Mouse (Mus musculus) limb, embryonic 15.5 days (tissue): ENCODE data around the gene Farp2. TPM values are rescaled to one million over a fixed set of nuclear protein-coding genes. Genes with fewer than 3 reads are reported as not detected.

Experiments
- polyA plus RNA-seq: library from polyadenylated mRNA; unstranded; fragments of >200 nt; fragmentation: Nextera tagmentation; extraction: Ambion mirVana; gene quantifications from 2 replicates; pipeline ENCODE4 v1.2.1, GENCODE M21; 2015

The Farp2 gene
- polyA plus RNA-seq, 1 experiment from 2014 or later = 7.9 TPM

Other genes with a start within 250 kb of the Farp2 start
- gene Mterf4, start 206.2 kb upstream of the Farp2 start, polyA plus RNA-seq = 28.1 and 28.9 TPM in 2 replicates
- 48.0 and 55.7 TPM in 2 replicates for gene Ppp1r7, start 169.2 kb upstream of the Farp2 start, polyA plus RNA-seq
- gene Pask, start 168.6 kb upstream of the Farp2 start, polyA plus RNA-seq = 12.3 and 13.1 TPM in 2 replicates
- 2.8 and 4.1 TPM in 2 replicates for gene Ano7, start 138.1 kb upstream of the Farp2 start, polyA plus RNA-seq
- 205 and 213 TPM in 2 replicates for gene Hdlbp, start 33.3 kb upstream of the Farp2 start, polyA plus RNA-seq
- 176 and 200 TPM in 2 replicates for gene Stk25, start 146.6 kb downstream of the Farp2 start, polyA plus RNA-seq
- gene Bok, start 173.6 kb downstream of the Farp2 start, polyA plus RNA-seq = 40.5 and 48.4 TPM in 2 replicates
- 74.5 and 74.9 TPM in 2 replicates for gene Atg4b, start 239.4 kb downstream of the Farp2 start, polyA plus RNA-seq
- gene Thap4, start 242.8 kb downstream of the Farp2 start, polyA plus RNA-seq = 51.4 and 55.1 TPM in 2 replicates